Mouse (Mus musculus) liver, adult 2 months (tissue): ENCODE results near the gene 1700028J19Rik. TPM values are rescaled to one million over a fixed set of nuclear protein-coding genes. Genes with fewer than 3 reads are reported as not detected.

Experiments
- DNase-seq: peaks from one replicate; pipeline ENCODE4 v3.0.0-alpha.2; 2011; ENCODE audit warnings: low read depth, low spot score; ENCODE audit errors: extremely low read depth
- H3K27ac ChIP-seq: fragments of 200-500 bp; replicated peaks from 2 replicates; pipeline ENCODE4 v1.5.1; 2012; ENCODE audit warnings: low read depth, mild to moderate bottlenecking, control low read depth, inconsistent platforms, low read length; ENCODE audit not compliant: insufficient read depth
- H3K27me3 ChIP-seq: fragments of 200-500 bp; 2 replicates; pipeline ENCODE4 v1.6.1; 2012; ENCODE audit warnings: mild to moderate bottlenecking, moderate library complexity, low read length, inconsistent platforms; ENCODE audit not compliant: control insufficient read depth, insufficient read depth
- H3K36me3 ChIP-seq: fragments of 200-500 bp; 2 replicates; pipeline ENCODE4 v1.6.1; 2012; ENCODE audit warnings: low read length, inconsistent platforms; ENCODE audit not compliant: control insufficient read depth, insufficient read depth
- H3K4me1 ChIP-seq: fragments of 200-500 bp; 2 replicates; pipeline ENCODE4 v1.6.1; 2011; ENCODE audit warnings: low read length; ENCODE audit not compliant: control insufficient read depth, insufficient read depth
- H3K4me3 ChIP-seq: fragments of 200-500 bp; 2 replicates; pipeline ENCODE4 v1.5.1; 2011; ENCODE audit warnings: low read depth, mild to moderate bottlenecking, control low read depth, low read length, moderate library complexity; ENCODE audit not compliant: insufficient read depth
- H3K79me2 ChIP-seq: fragments of 200-500 bp; 2 replicates; pipeline ENCODE4 v1.6.1; 2012; ENCODE audit warnings: inconsistent platforms, mild to moderate bottlenecking, low read length, moderate library complexity; ENCODE audit not compliant: control insufficient read depth, insufficient read depth
- H3K9ac ChIP-seq: fragments of 200-500 bp; 2 replicates; pipeline ENCODE4 v1.6.1; 2012; ENCODE audit warnings: low read depth, mild to moderate bottlenecking, control low read depth, inconsistent platforms, low read length
- CTCF ChIP-seq: fragments of 200-500 bp; IDR thresholded peaks from 2 replicates; pipeline ENCODE4 v1.5.1; 2011; ENCODE audit warnings: low read depth, low read length, control low read depth
- POLR2A ChIP-seq: fragments of 200-500 bp; IDR thresholded peaks from 2 replicates; pipeline ENCODE4 v1.6.1; 2011; ENCODE audit warnings: low read length, control low read depth; ENCODE audit not compliant: insufficient read depth; ENCODE audit errors: extremely low read depth
- WGBS: fragments of 180-500 bp; shearing (Covaris S2); methylation state at CpG from one replicate; pipeline ENCODE4 v1.1.7; 2018; 5-methylcytosine and 5-hydroxymethylcytosine counted together
- polyA plus RNA-seq: library from polyadenylated mRNA; depleted of rRNA; stranded (reverse); fragments of >200 nt; gene quantifications from 2 replicates; pipeline ENCODE4 v1.2.3, GENCODE M21; 2012
- total RNA-seq: library from RNA; depleted of rRNA; stranded (reverse); fragments of >200 nt; gene quantifications from 2 replicates; pipeline ENCODE4 v1.2.3, GENCODE M21; 2014

1700028J19Rik gene
- total and polyA plus RNA-seq, 2 experiments, result 0.18 to 1.4 TPM

- no peak overlapping the region for H3K4me3 ChIP-seq
- no peak overlapping the region for H3K27ac ChIP-seq
- H3K79me2 ChIP-seq, result no peaks in the 10 kb centered on the region
- DNase-seq, result peak; percentile 22
- WGBS, result 72% methylated on average over 2 of the region's 2 CpGs
- no peak overlapping the region for H3K9ac ChIP-seq
- no peaks in the 10 kb centered on the region for H3K36me3 ChIP-seq
- no peak for TF ChIP-seq CTCF
- TF ChIP-seq POLR2A, result no peak
- no peaks in the 10 kb centered on the region for H3K4me1 ChIP-seq
- no peaks in the 10 kb centered on the region for H3K27me3 ChIP-seq
Observed at GRCm38 (mm10) chr7:44271309-44271708, 24.8 kb upstream of the 1700028J19Rik start.

GRCm38 (mm10) chr7:44269397-44269796 is 22.9 kb upstream of the 1700028J19Rik start:
- TF ChIP-seq CTCF (no peak), POLR2A (no peak)
- H3K79me2 ChIP-seq, result no peaks in the 10 kb centered on the region
- no peaks in the 10 kb centered on the region for H3K36me3 ChIP-seq
- DNase-seq, result no peak
- H3K4me1 ChIP-seq, result no peaks in the 10 kb centered on the region
- whole genome bisulfite sequencing, result 88% methylated on average over 2 of the region's 2 CpGs
- H3K27ac ChIP-seq, result no peak overlapping the region
- H3K27me3 ChIP-seq, result no peaks in the 10 kb centered on the region
- H3K4me3 ChIP-seq, result no peak overlapping the region
- no peak overlapping the region for H3K9ac ChIP-seq

GRCm38 (mm10) chr7:44268117-44268516 is 21.6 kb upstream of the 1700028J19Rik start:
- no peaks in the 10 kb centered on the region for H3K79me2 ChIP-seq
- no peak overlapping the region for H3K9ac ChIP-seq
- H3K36me3 ChIP-seq, result no peaks in the 10 kb centered on the region
- 82% methylated on average over 11 of the region's 11 CpGs for WGBS
- no peaks in the 10 kb centered on the region for H3K4me1 ChIP-seq
- TF ChIP-seq POLR2A, result no peak
- TF ChIP-seq CTCF, result no peak
- H3K27ac ChIP-seq, result no peak overlapping the region
- no peaks in the 10 kb centered on the region for H3K27me3 ChIP-seq
- no peak for DNase-seq
- no peak overlapping the region for H3K4me3 ChIP-seq

GRCm38 (mm10) chr7:44262791-44263643 is 16.5 kb upstream of the 1700028J19Rik start:
- no peak for TF ChIP-seq POLR2A
- peak; percentile 91 for TF ChIP-seq CTCF
- 8% methylated on average over 34 of the region's 34 CpGs for WGBS
- no peaks in the 10 kb centered on the region for H3K79me2 ChIP-seq
- no peak overlapping the region for H3K9ac ChIP-seq
- peak; percentile 77 for DNase-seq
- H3K4me3 ChIP-seq, result no peak overlapping the region
- H3K4me1 ChIP-seq, result no peaks in the 10 kb centered on the region
- no peak overlapping the region for H3K27ac ChIP-seq
- H3K36me3 ChIP-seq, result no peaks in the 10 kb centered on the region
- no peaks in the 10 kb centered on the region for H3K27me3 ChIP-seq

- DNase-seq, result no peak
- Histone ChIP-seq H3K27ac (no peak within 1 kb of the TSS), H3K79me2 (no peaks in the 10 kb centered on the region), H3K27me3 (no peaks in the 10 kb centered on the region), H3K4me1 (no peaks in the 10 kb centered on the region), H3K9ac (no peak within 1 kb of the TSS), H3K4me3 (no peak within 1 kb of the TSS), H3K36me3 (no peaks in the 10 kb centered on the region)
- 77% methylated on average over 5 of the region's 5 CpGs for WGBS
- TF ChIP-seq CTCF (no peak), POLR2A (no peak)
Observed at GRCm38 (mm10) chr7:44261147-44261546, 14.7 kb upstream of the 1700028J19Rik start, which contains the start of gene Gm15517. Gm15517 (plus strand) TSS chr7:44261447.

- no peak for DNase-seq
Observed at GRCm38 (mm10) chr7:44260410-44260809, 13.9 kb upstream of the 1700028J19Rik start.

More at GRCm38 (mm10) chr7:44260410-44260809, 13.9 kb upstream of the 1700028J19Rik start:
- no peaks in the 10 kb centered on the region for H3K27me3 ChIP-seq
- no peaks in the 10 kb centered on the region for H3K4me1 ChIP-seq
- TF ChIP-seq CTCF, result no peak
- TF ChIP-seq POLR2A, result no peak
- H3K9ac ChIP-seq, result no peak overlapping the region
- no peaks in the 10 kb centered on the region for H3K36me3 ChIP-seq
- H3K27ac ChIP-seq, result no peak overlapping the region
- WGBS, result 62% methylated on average over 6 of the region's 6 CpGs
- no peaks in the 10 kb centered on the region for H3K79me2 ChIP-seq
- H3K4me3 ChIP-seq, result no peak overlapping the region
